In the genomic region with DNA sequence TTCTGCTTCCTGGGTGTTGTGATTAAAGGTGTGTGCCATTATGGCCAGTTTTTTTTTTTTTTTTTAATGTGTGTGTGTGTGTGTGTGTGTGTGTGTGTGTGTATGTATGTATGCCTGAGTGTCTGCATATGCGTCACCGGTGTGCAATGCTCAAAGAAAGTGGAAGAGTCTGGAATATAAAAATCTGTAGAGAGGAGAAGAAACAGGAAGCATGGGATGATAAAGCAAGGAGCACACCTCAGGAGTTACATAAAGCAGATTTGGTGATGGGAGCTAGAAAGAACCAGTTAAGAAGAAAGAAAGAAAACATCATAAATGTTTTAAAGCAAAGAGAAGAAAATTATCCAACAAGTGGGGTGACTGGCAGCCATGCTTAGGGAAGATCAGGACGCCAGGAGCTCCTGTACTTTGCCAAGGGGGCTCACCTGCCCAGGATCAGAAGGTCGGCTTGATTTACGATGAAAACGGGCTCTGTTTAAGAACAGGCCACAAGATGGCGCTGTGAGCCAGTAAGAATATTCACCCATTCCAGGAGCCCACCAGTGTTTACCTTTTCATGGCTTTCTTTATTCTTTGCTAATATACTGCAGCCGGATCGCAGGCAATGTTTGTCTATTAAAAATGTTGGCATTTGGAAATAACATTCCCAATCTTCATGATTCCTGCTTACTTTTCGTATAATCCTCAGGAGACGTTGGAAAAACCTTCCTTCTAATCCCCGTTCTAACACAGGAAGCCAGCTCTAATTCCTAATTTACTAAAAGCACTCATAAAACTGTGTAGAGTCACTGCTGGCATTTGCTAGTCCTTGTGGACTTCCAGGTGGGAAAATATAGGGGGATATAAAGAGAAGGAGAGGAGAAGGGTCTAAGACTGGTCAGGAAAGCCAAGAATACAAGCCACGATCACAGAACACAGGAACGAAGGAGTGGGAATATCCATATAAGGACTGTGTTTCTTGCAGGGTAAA, we compare ENCODE assay signal across 7 mouse cellular contexts.
DNase-seq lines count a peak whose midpoint lies in the region; ATAC-seq lines count a peak whose summit lies in the region.

No protein-coding gene starts in this region.

- DNase-seq in Muller cell, postnatal 12 days (ENCODE audit: inconsistent ontology term): peak; percentile 34
- peak; percentile 86 for DNase-seq in brain, adult 2 months (ENCODE audit: low read depth, low spot score)
- DNase-seq in layer of hippocampus, postnatal 10 days (ENCODE audit: low spot score in 2 of 2): peak; percentile 78 to 81
- DNase-seq in lung, postnatal 25 days (ENCODE audit: low spot score): peak; percentile 42
- peak; percentile 76 to 85 for DNase-seq in right cerebral cortex, postnatal 10 days (ENCODE audit: low spot score in 2 of 2)

- peak overlapping the region; percentile 43 for H3K4me2 ChIP-seq in embryonic facial prominence, embryonic 15.5 days (replicated peaks)
- H3K4me2 ChIP-seq in hindbrain, embryonic 13.5 days: 0 out of 2 replicates have a peak overlapping the region, but pooled peaks have one; percentile 1

- H3K27me3 ChIP-seq in embryonic facial prominence, embryonic 15.5 days: 0 out of 2 replicates have a peak, but pooled peaks cover 3% of the 10 kb centered on the region
- H3K27me3 ChIP-seq in hindbrain, embryonic 13.5 days: 0 out of 2 replicates have a peak, but pooled peaks cover 4% of the 10 kb centered on the region

- peaks cover 4% of the 10 kb centered on the region; the same call in 1 of the 2 replicates for H3K4me1 ChIP-seq in embryonic facial prominence, embryonic 15.5 days
- H3K4me1 ChIP-seq in hindbrain, embryonic 13.5 days (replicated peaks): peaks cover 3% of the 10 kb centered on the region; the same call in 1 of the 2 replicates

- H3K36me3 ChIP-seq in embryonic facial prominence, embryonic 15.5 days: no peaks in the 10 kb centered on the region
- no peaks in the 10 kb centered on the region for H3K36me3 ChIP-seq in hindbrain, embryonic 13.5 days

- H3K4me3 ChIP-seq in embryonic facial prominence, embryonic 15.5 days (replicated peaks): peak overlapping the region; percentile 24; the same call in 1 of the 2 replicates
- H3K4me3 ChIP-seq in hindbrain, embryonic 13.5 days: no peak overlapping the region

- no peaks in the 10 kb centered on the region for H3K9me3 ChIP-seq in embryonic facial prominence, embryonic 15.5 days (replicated peaks)
- H3K9me3 ChIP-seq in hindbrain, embryonic 13.5 days: no peaks in the 10 kb centered on the region

- WGBS in embryonic facial prominence, embryonic 15.5 days: 27% methylated on average over 14 of the region's 14 CpGs
- 37% methylated on average over 14 of the region's 14 CpGs for WGBS in hindbrain, embryonic 13.5 days

- no peak for ATAC-seq in embryonic facial prominence, embryonic 15.5 days (ENCODE audit: insufficient number of reproducible peaks, low FRiP score, low TSS enrichment, low read depth)
- peak; percentile 74; the same call in 1 of the 2 replicates for ATAC-seq in hindbrain, embryonic 13.5 days (ENCODE audit: low FRiP score)

- no peak overlapping the region for H3K9ac ChIP-seq in embryonic facial prominence, embryonic 15.5 days
- H3K9ac ChIP-seq in hindbrain, embryonic 13.5 days: no peak overlapping the region

- 0 out of 2 replicates have a peak overlapping the region, but pooled peaks have one; percentile 11 for H3K27ac ChIP-seq in embryonic facial prominence, embryonic 15.5 days (replicated peaks)
- no peak overlapping the region for H3K27ac ChIP-seq in hindbrain, embryonic 13.5 days

Comparison
In these comparisons a context has a peak if more than half of its experiments do, and no peak if none do; other contexts are left out.
1. DNase-seq: peak in every context shown above with its lines; median percentile 86 in brain, adult 2 months; 80 in right cerebral cortex, postnatal 10 days; 80 in layer of hippocampus, postnatal 10 days; 42 in lung, postnatal 25 days; 34 in Muller cell, postnatal 12 days.